Mouse (Mus musculus): ENCODE measurements around the gene Unk. TPM values are rescaled to one million over a fixed set of nuclear protein-coding genes. Genes with fewer than 3 reads are reported as not detected.

Unk gene
- polyA plus RNA-seq, 1 experiment = 18.8 TPM

GRCm38 (mm10) chr11:116028177-116028865, 1.8 kb upstream of the Unk start:
- no peak for DNase-seq (ENCODE audit: low read depth, low spot score)
- 84% methylated on average over 9 of the region's 9 CpGs for WGBS

DNA sequence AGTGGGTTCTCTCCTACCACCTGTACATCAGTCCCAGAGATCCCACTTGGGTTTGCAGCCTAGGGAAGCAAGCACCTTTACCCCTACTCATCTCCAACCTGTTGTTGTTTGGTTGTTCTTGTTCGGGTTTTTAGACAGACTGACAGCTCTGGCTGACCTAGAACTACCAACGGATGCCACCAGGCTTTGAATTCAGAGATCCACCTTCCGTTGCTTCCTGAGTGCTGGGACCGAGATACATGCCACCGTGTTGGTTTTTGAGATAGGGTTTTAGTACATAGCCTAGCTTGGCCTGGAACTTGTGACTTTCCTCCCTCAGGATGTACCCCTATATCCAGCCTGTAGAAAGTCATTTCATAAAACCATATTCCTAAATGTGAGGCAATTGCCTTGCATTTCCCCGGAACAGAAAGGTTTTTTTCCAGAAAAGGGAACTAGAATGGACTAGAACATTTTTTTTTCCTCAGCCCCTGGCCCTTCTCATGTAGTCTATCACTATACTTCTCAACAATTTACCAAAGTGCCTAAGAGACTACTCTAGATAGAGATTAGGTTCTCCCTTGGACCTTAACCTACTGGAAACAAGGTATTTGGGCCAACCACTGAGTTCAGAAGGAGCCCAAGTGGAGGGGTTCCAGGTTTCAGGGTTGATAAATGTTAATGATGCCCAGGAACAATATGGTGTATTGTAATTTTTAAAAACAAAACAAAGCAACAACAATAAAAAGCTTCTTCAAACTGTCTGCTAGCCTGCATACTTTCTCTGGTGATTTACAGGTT, 846 bp upstream of the Unk start:
- no peak for DNase-seq (ENCODE audit: low read depth, low spot score)
- WGBS = 85% methylated on average over 6 of the region's 6 CpGs

DNA sequence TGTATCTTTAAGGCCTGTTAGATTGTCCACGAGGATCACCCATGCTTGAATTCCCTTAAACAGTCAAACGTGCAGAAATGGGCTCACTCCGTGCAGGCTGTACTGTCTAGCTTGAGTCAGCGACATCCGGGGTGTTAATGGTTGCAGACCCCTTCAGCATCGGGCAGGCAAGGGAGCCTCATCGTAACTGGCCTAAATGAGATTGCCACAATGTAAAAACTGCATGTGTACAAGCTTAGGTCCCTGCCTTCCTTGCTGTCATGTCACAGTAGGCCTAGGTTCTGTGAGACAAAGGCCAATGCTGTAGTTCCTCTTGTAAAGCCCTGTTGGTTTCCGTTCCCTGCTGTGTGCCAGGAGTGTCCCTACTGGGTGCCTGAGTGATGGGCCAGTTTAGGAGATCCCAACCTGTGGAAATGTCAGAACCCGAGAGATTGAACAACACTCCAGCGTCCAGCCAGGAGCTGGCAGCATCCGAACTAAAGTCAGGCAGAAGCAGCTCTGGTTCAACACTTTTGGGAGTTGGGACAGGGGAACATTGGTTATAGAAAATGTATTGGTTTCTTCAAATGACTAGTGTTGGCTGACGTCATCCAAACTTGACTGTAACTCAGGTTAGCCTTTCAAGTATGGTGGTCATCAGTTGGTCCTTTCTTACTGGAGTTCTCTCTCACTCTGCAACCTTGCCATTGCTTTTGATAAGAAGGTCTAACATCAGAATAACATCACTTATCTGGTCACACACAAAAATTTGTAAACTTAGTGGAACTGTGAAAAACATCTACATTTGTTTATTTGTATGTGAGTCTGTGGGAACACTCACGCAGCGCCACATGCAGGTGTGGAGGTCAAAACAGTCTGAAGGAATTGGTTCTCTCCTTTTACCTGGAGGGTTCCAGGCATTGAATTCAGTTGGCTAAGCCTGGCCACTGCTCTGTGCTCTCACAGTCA, 1.1 kb downstream of the Unk start:
- 20% methylated on average over 14 of the region's 14 CpGs for WGBS
- DNase-seq (ENCODE audit: low read depth, low spot score) = peak; percentile 31

DNA sequence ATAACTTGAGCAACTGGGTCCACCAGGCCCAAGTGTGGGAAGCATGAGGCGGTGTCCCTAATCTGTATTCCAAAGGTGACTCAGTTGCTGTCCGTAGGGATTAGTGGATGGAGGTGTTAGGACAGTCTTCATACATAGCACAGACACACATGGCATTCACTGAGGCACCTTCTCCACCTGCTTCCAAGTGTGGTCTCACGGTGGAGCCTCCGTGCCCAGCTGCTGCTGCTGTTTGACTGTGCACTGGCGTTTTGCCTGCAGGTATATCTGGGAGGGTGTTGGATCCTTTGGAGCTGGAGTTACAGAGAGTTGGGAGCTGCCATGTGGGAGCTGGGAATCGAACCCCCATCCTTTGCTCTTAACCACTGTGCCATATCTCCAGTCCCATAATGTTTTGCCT, 4.5 kb downstream of the Unk start:
- WGBS = 87% methylated on average over 6 of the region's 6 CpGs

DNA sequence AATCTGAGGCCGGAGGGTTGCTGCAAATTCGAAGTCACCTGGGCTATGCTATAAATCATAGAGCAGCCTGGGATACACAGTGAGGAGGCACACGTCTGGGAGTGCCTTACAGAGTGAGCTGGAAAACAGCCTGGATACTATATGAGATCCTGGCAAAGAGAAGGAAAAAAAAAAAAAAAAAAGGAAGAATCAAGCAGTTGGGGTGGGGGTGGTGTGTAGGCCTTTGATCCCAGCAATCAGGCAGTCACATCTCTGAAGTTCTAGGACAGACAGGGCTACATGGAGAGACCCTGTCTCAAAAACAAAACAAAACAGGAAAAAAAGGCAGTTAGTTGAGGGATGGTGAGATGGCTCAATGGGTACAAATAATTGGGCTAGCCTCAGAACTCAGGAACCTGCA, 6.5 kb downstream of the Unk start:
- no peak for DNase-seq (ENCODE audit: low read depth, low spot score)
- WGBS = 77% methylated on average over 3 of the region's 3 CpGs

More for the DNA sequence above, 4.5 kb downstream of the Unk start:
- no peak for DNase-seq (ENCODE audit: low read depth, low spot score)

- DNase-seq (ENCODE audit: low read depth, low spot score) = no peak
- WGBS = 90% methylated on average over 9 of the region's 9 CpGs
Measured at GRCm38 (mm10) chr11:116037826-116038225, 7.7 kb downstream of the Unk start.

- no peak for DNase-seq (ENCODE audit: low read depth, low spot score)
- WGBS = 90% methylated on average over 6 of the region's 6 CpGs
Measured at GRCm38 (mm10) chr11:116040593-116040992, 10.5 kb downstream of the Unk start.

DNA sequence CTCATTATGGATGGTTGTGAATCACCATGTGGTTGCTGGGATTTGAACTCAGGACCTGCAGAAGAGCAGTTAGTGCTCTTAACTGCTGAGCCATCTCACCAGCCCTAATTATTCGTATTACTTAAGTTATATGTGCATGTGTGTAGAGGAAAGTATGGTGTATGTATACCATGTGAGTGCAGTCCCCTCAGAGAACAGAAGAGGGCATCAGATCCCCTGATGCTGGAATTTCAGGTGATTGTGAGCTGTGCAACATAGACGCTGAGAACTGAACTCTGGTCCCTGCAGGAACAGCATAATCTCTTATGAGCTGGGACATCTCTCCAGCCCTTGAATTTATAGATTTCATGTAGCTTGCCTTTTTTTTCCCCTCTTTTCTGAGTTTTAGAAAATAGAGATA, 11.7 kb downstream of the Unk start:
- no peak for DNase-seq (ENCODE audit: low read depth, low spot score)
- WGBS = 100% methylated on average over 2 of the region's 2 CpGs

DNA sequence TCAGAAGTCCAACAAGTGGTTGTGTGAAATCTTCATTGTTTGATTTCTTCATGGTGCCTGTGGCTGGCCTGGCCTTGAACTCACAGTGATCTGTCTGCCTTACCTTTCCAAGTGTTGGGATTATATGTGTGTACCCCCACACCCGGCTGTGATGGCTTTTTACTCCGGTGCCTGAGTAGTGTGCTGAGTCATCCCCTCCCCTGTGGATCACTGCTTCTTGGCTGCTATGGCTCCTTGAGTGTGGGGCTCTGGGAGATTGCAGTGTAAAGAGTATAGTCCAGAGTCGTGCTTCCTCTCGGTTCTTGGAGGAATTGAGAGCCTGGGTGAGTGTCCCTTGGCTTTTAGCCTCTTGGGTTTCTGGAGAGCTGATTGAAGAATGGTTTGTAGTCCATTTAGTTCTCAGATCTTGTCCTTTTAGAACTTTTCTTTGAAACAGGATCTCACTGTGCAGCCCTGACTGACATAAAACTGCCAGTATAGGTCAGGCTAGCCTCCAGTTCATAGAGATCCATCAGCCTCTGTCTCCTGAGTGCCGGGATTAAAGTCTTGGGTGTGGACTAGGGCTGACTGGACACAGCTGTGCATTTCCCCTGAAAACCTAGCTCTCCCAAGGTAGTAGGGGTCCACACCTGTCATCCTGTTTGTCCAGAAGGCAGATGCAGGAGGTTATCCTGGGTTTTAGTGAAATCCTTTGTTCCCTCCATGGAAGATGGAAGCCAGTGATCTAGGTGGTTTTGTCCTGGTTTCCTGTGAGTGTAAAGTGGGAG, 12.4 kb downstream of the Unk start:
- WGBS = 70% methylated on average over 5 of the region's 5 CpGs
- no peak for DNase-seq (ENCODE audit: low read depth, low spot score)

DNA sequence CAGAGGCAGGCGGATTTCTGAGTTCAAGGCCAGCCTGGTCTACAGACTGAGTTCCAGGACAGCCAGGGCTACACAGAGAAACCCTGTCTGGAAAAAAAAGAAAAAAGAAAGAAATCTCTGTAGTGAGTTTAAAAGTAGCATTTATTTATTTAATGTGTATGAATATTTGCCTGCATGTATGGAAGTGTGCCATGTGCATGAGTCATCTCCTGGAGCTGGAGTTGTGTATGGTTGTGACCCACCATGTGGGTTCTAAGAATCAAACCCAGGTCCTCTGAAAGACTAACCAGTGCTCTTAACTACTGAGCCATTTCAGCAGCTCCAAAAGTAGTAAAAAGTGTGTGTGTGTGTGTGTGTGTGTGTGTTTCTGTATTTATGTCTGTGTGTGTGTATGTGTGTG, 13.2 kb downstream of the Unk start:
- no peak for DNase-seq (ENCODE audit: low read depth, low spot score)
- 100% methylated on average over 1 of the region's 1 CpGs for WGBS

GRCm38 (mm10) chr11:116045173-116045572, 15.1 kb downstream of the Unk start:
- DNase-seq (ENCODE audit: low read depth, low spot score) = no peak
- 86% methylated on average over 6 of the region's 6 CpGs for WGBS

DNA sequence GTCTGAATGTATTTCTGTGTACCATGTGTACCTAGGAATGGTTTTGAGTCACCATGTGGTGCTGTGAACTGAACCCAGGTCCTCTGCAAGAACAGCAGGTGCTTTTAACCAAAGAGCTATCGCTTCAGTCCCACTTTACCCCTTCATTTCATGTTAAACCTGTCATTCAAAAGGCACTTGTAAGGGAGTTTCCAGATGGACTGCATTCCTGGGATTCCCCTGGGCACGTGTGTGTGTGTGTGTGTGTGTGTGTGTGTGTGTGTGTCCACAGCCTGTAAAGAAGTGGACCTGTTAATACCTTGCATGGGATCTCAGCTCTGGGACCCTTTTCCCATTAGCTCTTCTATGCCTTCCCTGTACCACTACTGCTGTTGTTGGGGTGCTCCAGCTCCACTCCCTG, 19.5 kb downstream of the Unk start:
- 75% methylated on average over 2 of the region's 2 CpGs for WGBS
- no peak for DNase-seq (ENCODE audit: low read depth, low spot score)

DNA sequence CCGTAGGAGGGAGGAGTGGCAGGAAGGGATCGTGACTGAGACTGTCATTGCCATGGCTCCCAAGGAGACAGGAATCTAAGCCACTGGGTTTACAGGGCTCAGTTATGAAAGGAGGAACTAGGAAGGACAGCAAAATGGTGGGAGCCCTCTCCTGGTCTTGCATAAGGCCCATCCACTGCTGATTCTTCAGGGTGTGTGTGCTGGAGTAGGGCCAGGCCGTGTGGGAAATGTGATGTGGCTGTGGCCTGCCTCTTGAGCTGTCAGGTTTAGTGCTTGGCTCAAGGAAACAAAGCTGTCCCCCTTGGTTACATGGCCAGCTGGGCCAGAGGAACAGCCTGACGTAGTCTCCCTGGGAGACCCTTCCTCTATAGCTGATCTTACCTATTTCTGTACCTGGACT, 20.1 kb downstream of the Unk start:
- 82% methylated on average over 4 of the region's 4 CpGs for whole genome bisulfite sequencing
- DNase-seq (ENCODE audit: low read depth, low spot score) = no peak

DNA sequence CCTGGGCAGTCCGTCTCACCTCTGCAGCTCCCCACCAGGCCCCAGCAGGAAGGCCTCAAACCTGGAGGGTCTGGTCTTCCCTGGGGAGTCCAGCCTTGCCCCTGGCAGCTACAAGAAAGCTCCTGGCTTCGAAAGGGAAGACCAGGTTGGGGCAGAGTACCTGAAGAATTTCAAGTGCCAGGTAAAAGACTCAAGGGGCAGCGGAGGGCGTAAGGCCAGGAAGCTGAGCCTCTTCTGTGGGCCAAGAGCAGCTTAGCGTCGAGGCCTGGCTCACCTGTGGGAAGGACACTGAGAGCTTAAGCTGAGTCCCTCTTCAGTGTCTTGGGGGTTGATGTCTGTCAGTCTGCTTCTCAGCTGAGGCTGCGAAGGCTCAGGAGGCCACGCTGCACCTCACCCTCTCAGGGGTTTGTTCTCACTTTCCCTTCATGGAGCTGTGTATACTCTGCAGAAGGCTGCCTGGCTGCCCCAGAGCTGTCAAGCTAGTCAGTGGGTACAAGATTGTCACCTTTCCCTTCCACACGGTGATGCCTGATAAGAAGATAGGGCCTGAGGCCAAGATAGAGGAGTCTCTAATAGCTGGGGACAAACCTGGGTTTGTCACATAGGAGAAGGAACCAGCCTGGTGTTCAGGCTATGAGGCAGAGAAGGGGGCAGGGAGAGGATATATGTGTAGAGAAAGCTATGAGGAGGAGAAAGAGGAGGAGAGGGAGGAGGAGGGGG, 23.5 kb downstream of the Unk start:
- WGBS = 92% methylated on average over 9 of the region's 9 CpGs
- no peak for DNase-seq (ENCODE audit: low read depth, low spot score)

DNA sequence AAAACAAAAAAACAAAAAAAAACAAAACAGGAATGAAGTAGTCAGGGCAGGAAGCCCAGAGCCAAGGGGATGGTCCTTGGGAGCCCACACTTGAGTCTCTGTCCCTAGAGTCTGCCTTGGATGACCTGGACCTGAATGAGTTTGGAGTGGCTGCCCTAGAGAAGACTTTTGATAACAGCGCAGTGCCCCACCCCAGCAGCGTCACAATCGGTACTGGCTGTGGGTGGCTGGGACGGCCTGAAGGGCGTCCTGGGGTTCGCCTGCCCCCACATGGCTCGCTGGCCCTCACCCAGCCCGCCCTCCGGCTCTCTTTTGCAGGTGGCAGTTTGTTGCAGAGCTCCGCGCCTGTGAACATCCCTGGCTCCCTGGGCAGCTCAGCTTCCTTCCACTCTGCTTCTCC, 25.8 kb downstream of the Unk start:
- 93% methylated on average over 11 of the region's 11 CpGs for WGBS
- DNase-seq (ENCODE audit: low read depth, low spot score) = no peak

DNA sequence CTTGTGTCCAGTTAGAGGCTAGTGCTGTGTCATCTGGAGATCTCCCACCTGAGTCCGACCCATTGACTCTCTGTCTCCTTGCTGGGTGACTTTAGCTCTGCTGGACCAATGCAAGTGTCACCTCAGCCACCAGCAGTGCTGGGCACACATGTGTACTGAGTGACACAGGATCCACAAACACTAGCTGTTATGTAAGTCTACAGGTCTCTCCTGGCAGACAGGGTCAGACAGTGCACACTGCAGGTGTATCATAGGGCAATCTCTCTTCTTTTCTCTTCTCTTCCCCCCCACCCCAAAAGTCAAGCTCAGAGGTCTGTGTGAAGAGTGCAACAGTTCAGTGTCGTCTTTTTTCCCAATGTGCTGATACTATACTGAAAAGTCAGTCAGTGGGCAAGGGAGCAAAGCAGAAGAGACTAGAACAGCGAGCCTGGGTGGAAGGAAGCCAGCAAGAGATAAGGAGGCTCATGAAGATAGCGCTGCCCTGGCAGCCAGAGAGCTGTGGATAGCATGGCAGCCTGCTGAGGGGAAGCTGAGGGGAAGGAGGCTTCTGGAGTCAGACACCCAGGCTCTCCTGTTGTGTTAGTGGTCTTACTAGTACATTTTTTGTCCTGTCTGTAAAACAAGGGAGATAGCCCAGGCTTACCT, 27.2 kb downstream of the Unk start:
- no peak for DNase-seq (ENCODE audit: low read depth, low spot score)
- 79% methylated on average over 4 of the region's 4 CpGs for WGBS

- no peak for DNase-seq (ENCODE audit: low read depth, low spot score)
- 57% methylated on average over 12 of the region's 12 CpGs for WGBS
Measured at GRCm38 (mm10) chr11:116058022-116058614, 28.0 kb downstream of the Unk start.
